Mouse (Mus musculus): Measurements from ENCODE around the gene Adap2.

DNA sequence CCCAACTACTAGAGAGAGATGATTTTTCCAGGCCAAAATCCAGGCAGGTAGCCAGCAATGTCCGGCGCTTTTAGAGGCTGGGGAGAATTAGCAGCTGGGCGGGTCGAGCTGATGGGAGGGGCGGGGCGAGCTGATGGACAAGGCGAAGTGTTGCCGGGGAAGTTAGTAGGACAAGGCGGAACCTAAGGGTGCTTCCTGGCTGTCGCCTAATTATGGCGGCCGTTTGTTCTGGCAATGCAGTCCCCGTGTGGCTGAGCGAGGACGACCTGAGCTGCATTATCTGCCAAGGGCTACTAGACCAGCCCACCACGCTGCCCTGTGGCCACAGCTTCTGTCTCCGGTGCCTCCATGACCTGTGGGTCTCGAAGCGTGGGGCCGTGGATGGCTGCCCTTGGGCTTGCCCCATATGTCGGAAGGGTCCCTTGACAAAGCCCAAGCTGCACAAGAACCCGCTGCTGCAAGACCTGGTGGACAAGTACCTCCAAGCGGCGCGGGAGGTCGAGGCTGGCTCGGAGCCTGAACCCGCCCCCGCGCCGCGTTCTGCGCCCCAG is 29.9 kb downstream of the Adap2 start, which contains the start of gene Rnf135:
- TF ChIP-seq CTCF (IDR thresholded peaks at IDR 0.05; ENCODE audit: borderline replicate concordance, insufficient read depth, low read length) (no peak), POLR2A (IDR thresholded peaks at IDR 0.05; ENCODE audit: low read depth, low read length) (peak; percentile 97)
